Mouse (Mus musculus) myocyte (in vitro differentiated cells): Measurements from ENCODE around the gene Uvrag. TPM values are rescaled to one million over a fixed set of nuclear protein-coding genes. Genes with fewer than 3 reads are reported as not detected.
A peak's percentile ranks its signal among the peaks of the same experiment; 100 is the strongest.

Source experiments
- H3K27me3 ChIP-seq: one replicate; pipeline ENCODE4 v1.6.1; 2011; ENCODE audit not compliant: control insufficient read depth, insufficient read depth, insufficient read length
- H3K36me3 ChIP-seq: one replicate; pipeline ENCODE4 v1.6.1; 2011; ENCODE audit not compliant: control insufficient read depth, insufficient read depth
- H3K4me2 ChIP-seq: one replicate; pipeline ENCODE4 v1.6.1; 2011; ENCODE audit warnings: low read depth, control low read depth
- H3K4me3 ChIP-seq: one replicate; pipeline ENCODE4 v1.5.1; 2011; ENCODE audit warnings: mild to moderate bottlenecking, control low read depth, moderate library complexity
- H3K79me2 ChIP-seq: one replicate; pipeline ENCODE4 v1.6.1; 2011; ENCODE audit not compliant: control insufficient read depth, insufficient read depth
- H3ac ChIP-seq: one replicate; pipeline ENCODE4 v1.6.1; 2011; ENCODE audit not compliant: control insufficient read depth, insufficient read length
- CEBPB ChIP-seq: IDR thresholded peaks from 2 replicates; pipeline ENCODE4 v1.6.1; 2011; ENCODE audit warnings: mild to moderate bottlenecking, moderate library complexity; ENCODE audit not compliant: poor library complexity, insufficient read depth, severe bottlenecking
- E2F4 ChIP-seq: IDR thresholded peaks from one replicate; pipeline ENCODE4 v1.6.1; 2011; ENCODE audit warnings: mild to moderate bottlenecking, control low read depth, moderate library complexity; ENCODE audit not compliant: insufficient read depth
- MAX ChIP-seq: IDR thresholded peaks from one replicate; pipeline ENCODE4 v1.6.1; 2011; ENCODE audit warnings: low read depth, mild to moderate bottlenecking, control low read depth
- MYOD1 ChIP-seq, 3 experiments: IDR thresholded peaks; one replicate each; pipeline ENCODE4 v1.6.1; 2011; ENCODE audit warnings: control low read depth in 2 of 3, low read depth in 2 of 3, mild to moderate bottlenecking in 2 of 3, moderate library complexity in 1 of 3; ENCODE audit not compliant: insufficient read length in 2 of 3, control insufficient read depth in 1 of 3
- MYOG ChIP-seq, 3 experiments: IDR thresholded peaks; one replicate each; pipeline ENCODE4 v1.6.1; 2011; ENCODE audit warnings: control low read depth in 2 of 3, low read depth in 2 of 3, mild to moderate bottlenecking in 2 of 3; ENCODE audit not compliant: insufficient read length in 2 of 3, control insufficient read depth in 1 of 3, insufficient read depth in 1 of 3
- POLR2A ChIP-seq: IDR thresholded peaks from one replicate; pipeline ENCODE4 v1.6.1; 2011; ENCODE audit warnings: low read depth, mild to moderate bottlenecking, control low read depth, moderate library complexity; ENCODE audit not compliant: insufficient read length
- POLR2AphosphoS2 ChIP-seq: IDR thresholded peaks from one replicate; pipeline ENCODE4 v1.6.1; 2011; ENCODE audit warnings: low read depth, control low read depth; ENCODE audit not compliant: insufficient read length
- REST ChIP-seq: IDR thresholded peaks from one replicate; pipeline ENCODE4 v1.6.1; 2011; ENCODE audit warnings: mild to moderate bottlenecking, control low read depth, moderate library complexity; ENCODE audit not compliant: insufficient read depth, insufficient read length
- SRF ChIP-seq: IDR thresholded peaks from one replicate; pipeline ENCODE4 v1.6.1; 2011; ENCODE audit warnings: low read depth; ENCODE audit not compliant: control insufficient read depth, insufficient read length
- TCF12 ChIP-seq: IDR thresholded peaks from one replicate; pipeline ENCODE4 v1.6.1; 2011; ENCODE audit warnings: mild to moderate bottlenecking, control low read depth; ENCODE audit not compliant: poor library complexity, insufficient read depth, severe bottlenecking
- TCF3 ChIP-seq: IDR thresholded peaks from one replicate; pipeline ENCODE4 v1.6.1; 2011; ENCODE audit warnings: low read depth, control low read depth; ENCODE audit not compliant: insufficient read length
- USF1 ChIP-seq: IDR thresholded peaks from one replicate; pipeline ENCODE4 v1.6.1; 2011; ENCODE audit warnings: low read depth, mild to moderate bottlenecking, control low read depth, moderate library complexity
- polyA plus RNA-seq: library from polyadenylated mRNA; unstranded; fragments of >200 nt; fragmentation: generic; extraction: Trizol; gene quantifications from one replicate; pipeline ENCODE4 v1.2.1, GENCODE M21; 2012; ENCODE audit warnings: missing spikeins

Gene Uvrag
- polyA plus RNA-seq, 1 experiment, result 9.0 TPM

- Histone ChIP-seq H3K36me3 (no peaks in the 10 kb centered on the region), H3ac (no peak overlapping the region)
- TF ChIP-seq POLR2AphosphoS2, result no peak
- no peak for TF ChIP-seq E2F4
- no peak for TF ChIP-seq POLR2A
- no peak for TF ChIP-seq MYOD1 (IDR thresholded peaks at IDR 0.05; ENCODE audit: control insufficient read depth in 1 of 3, insufficient read length in 2 of 3, low read depth in 2 of 3)
- TF ChIP-seq TCF12, result no peak
- no peak for TF ChIP-seq MAX
- no peak for TF ChIP-seq CEBPB
- TF ChIP-seq SRF, result no peak
Observed at GRCm38 (mm10) chr7:98856128-98856527, 284.8 kb downstream of the Uvrag start.

GRCm38 (mm10) chr7:98855388-98855787 is 285.6 kb downstream of the Uvrag start:
- Histone ChIP-seq H3ac (no peak overlapping the region), H3K79me2 (no peaks in the 10 kb centered on the region), H3K4me2 (no peak overlapping the region), H3K27me3 (no peaks in the 10 kb centered on the region), H3K4me3 (no peak overlapping the region), H3K36me3 (no peaks in the 10 kb centered on the region)
- TF ChIP-seq MAX (no peak), REST (no peak), USF1 (no peak), MYOG (IDR thresholded peaks at IDR 0.05; ENCODE audit: control insufficient read depth in 1 of 3, insufficient read depth in 1 of 3, insufficient read length in 2 of 3, low read depth in 2 of 3) (no peak), E2F4 (no peak), SRF (no peak), POLR2A (no peak)

More at GRCm38 (mm10) chr7:98856128-98856527, 284.8 kb downstream of the Uvrag start:
- Histone ChIP-seq H3K27me3 (no peaks in the 10 kb centered on the region), H3K79me2 (no peaks in the 10 kb centered on the region), H3K4me2 (no peak overlapping the region), H3K4me3 (no peak overlapping the region)

GRCm38 (mm10) chr7:98853806-98854205 is 287.1 kb downstream of the Uvrag start:
- no peak for TF ChIP-seq MAX
- TF ChIP-seq POLR2AphosphoS2, result no peak
- TF ChIP-seq SRF, result no peak
- no peak for TF ChIP-seq REST
- no peak for TF ChIP-seq CEBPB
- no peak for TF ChIP-seq MYOG (IDR thresholded peaks at IDR 0.05; ENCODE audit: control insufficient read depth in 1 of 3, insufficient read depth in 1 of 3, insufficient read length in 2 of 3, low read depth in 2 of 3)
- no peak for TF ChIP-seq USF1
- TF ChIP-seq POLR2A, result no peak
- no peak for TF ChIP-seq TCF12
- Histone ChIP-seq H3ac (no peak overlapping the region), H3K36me3 (no peaks in the 10 kb centered on the region), H3K27me3 (no peaks in the 10 kb centered on the region), H3K79me2 (no peaks in the 10 kb centered on the region), H3K4me2 (no peak overlapping the region), H3K4me3 (no peak overlapping the region)

- no peak overlapping the region for H3ac ChIP-seq
- H3K27me3 ChIP-seq, result no peaks in the 10 kb centered on the region
- no peaks in the 10 kb centered on the region for H3K79me2 ChIP-seq
- no peak overlapping the region for H3K4me2 ChIP-seq
- H3K4me3 ChIP-seq, result no peak overlapping the region
- no peaks in the 10 kb centered on the region for H3K36me3 ChIP-seq
- no peak for TF ChIP-seq E2F4
- TF ChIP-seq MYOG (IDR thresholded peaks at IDR 0.05; ENCODE audit: control insufficient read depth in 1 of 3, insufficient read depth in 1 of 3, insufficient read length in 2 of 3, low read depth in 2 of 3), result peak in 2 of 3 experiments; percentile 56 to 63
- peak in 2 of 3 experiments; percentile 43 to 89 for TF ChIP-seq MYOD1 (IDR thresholded peaks at IDR 0.05; ENCODE audit: control insufficient read depth in 1 of 3, insufficient read length in 2 of 3, low read depth in 2 of 3)
Observed at GRCm38 (mm10) chr7:98852950-98853650, 287.8 kb downstream of the Uvrag start.

- Histone ChIP-seq H3K79me2 (no peaks in the 10 kb centered on the region), H3K27me3 (peaks cover 17% of the 10 kb centered on the region), H3ac (no peak overlapping the region), H3K4me3 (no peak overlapping the region), H3K36me3 (no peaks in the 10 kb centered on the region), H3K4me2 (no peak overlapping the region)
- TF ChIP-seq TCF12 (no peak), MYOG (IDR thresholded peaks at IDR 0.05; ENCODE audit: control insufficient read depth in 1 of 3, insufficient read depth in 1 of 3, insufficient read length in 2 of 3, low read depth in 2 of 3) (no peak), POLR2A (no peak), MYOD1 (IDR thresholded peaks at IDR 0.05; ENCODE audit: control insufficient read depth in 1 of 3, insufficient read length in 2 of 3, low read depth in 2 of 3) (no peak), CEBPB (no peak), MAX (no peak), SRF (no peak), POLR2AphosphoS2 (no peak), REST (no peak), USF1 (no peak), TCF3 (no peak), E2F4 (no peak)
Observed at GRCm38 (mm10) chr7:98851220-98851619, 289.7 kb downstream of the Uvrag start.
